9 mouse cellular contexts compared by ENCODE assay signal in genomic region chr2:35464089-35464534, GRCm38 (mm10). TPM values are rescaled to one million over a fixed set of nuclear protein-coding genes. Genes with fewer than 3 reads are reported as not detected.
DNase-seq lines count a peak whose midpoint lies in the region; ATAC-seq lines count a peak whose summit lies in the region.
"Had no signal": no experiment of that assay in that cellular context is flagged by ENCODE, and none has a peak within 500 bp of the region (broad histone marks: within the 10 kb centered on the region; RNA-seq: fewer than 3 reads in every experiment).

No protein-coding gene starts in this region.

- no peaks in the 10 kb centered on the region for H3K9me3 ChIP-seq in hindbrain, embryonic 10.5 days
- H3K9me3 ChIP-seq in hindbrain, embryonic 12.5 days (replicated peaks) = no peaks in the 10 kb centered on the region
- no peaks in the 10 kb centered on the region for H3K9me3 ChIP-seq in limb, embryonic 10.5 days (replicated peaks)
- H3K9me3 ChIP-seq in stomach, embryonic 16.5 days (replicated peaks; ENCODE audit: control insufficient read depth, low read length) = no peaks in the 10 kb centered on the region

- no peaks in the 10 kb centered on the region for H3K36me3 ChIP-seq in hindbrain, embryonic 10.5 days
- no peaks in the 10 kb centered on the region for H3K36me3 ChIP-seq in hindbrain, embryonic 12.5 days
- H3K36me3 ChIP-seq in limb, embryonic 10.5 days = no peaks in the 10 kb centered on the region
- no peaks in the 10 kb centered on the region for H3K36me3 ChIP-seq in stomach, embryonic 16.5 days (ENCODE audit: control insufficient read depth, insufficient read depth, low read length)

- WGBS in hindbrain, embryonic 10.5 days = 58% methylated on average over 7 of the region's 7 CpGs
- 57% methylated on average over 7 of the region's 7 CpGs for WGBS in hindbrain, embryonic 12.5 days
- WGBS in limb, embryonic 10.5 days = 59% methylated on average over 7 of the region's 7 CpGs
- WGBS in stomach, embryonic 16.5 days = 53% methylated on average over 7 of the region's 7 CpGs

- H3K9ac ChIP-seq in hindbrain, embryonic 12.5 days = no peak overlapping the region
- no peak overlapping the region for H3K9ac ChIP-seq in stomach, embryonic 16.5 days (ENCODE audit: low read length)

- ATAC-seq in hindbrain, embryonic 12.5 days (ENCODE audit: low FRiP score) = no peak
- no peak for ATAC-seq in stomach, embryonic 16.5 days (ENCODE audit: insufficient read depth, low FRiP score)
- ATAC-seq: Patski had no signal

- H3K27me3 ChIP-seq in hindbrain, embryonic 10.5 days (ENCODE audit: insufficient read depth, poor library complexity, severe bottlenecking) = peaks cover 11% of the 10 kb centered on the region
- H3K27me3 ChIP-seq in hindbrain, embryonic 12.5 days = peaks cover 12% of the 10 kb centered on the region; the same call in 1 of the 2 replicates
- peaks cover 10% of the 10 kb centered on the region; the same call in 1 of the 2 replicates for H3K27me3 ChIP-seq in limb, embryonic 10.5 days (ENCODE audit: low read depth, poor library complexity, severe bottlenecking)
- no peaks in the 10 kb centered on the region for H3K27me3 ChIP-seq in stomach, embryonic 16.5 days (ENCODE audit: control insufficient read depth, insufficient read depth, low read length)
- H3K27me3 ChIP-seq: Patski had no signal

- no peak for DNase-seq in hindbrain, embryonic 10.5 days (ENCODE audit: low spot score)
- DNase-seq in testis, postnatal 14 days (ENCODE audit: low spot score) = peak; percentile 72
- DNase-seq in testis, postnatal 10 days (ENCODE audit: low spot score) = no peak
- no peak for DNase-seq in limb, embryonic 10.5 days (ENCODE audit: low spot score)
- no peak for DNase-seq in Muller cell, postnatal 12 days (ENCODE audit: inconsistent ontology term)
- DNase-seq in frontal cortex, postnatal 14 days (ENCODE audit: low spot score in 2 of 2) = no peak

- H3K4me1 ChIP-seq in hindbrain, embryonic 10.5 days (replicated peaks) = peaks cover 42% of the 10 kb centered on the region
- peaks cover 23% of the 10 kb centered on the region; the same call in 1 of the 2 replicates for H3K4me1 ChIP-seq in hindbrain, embryonic 12.5 days
- H3K4me1 ChIP-seq in limb, embryonic 10.5 days = peaks cover 42% of the 10 kb centered on the region
- peaks cover 18% of the 10 kb centered on the region; the same call in 1 of the 2 replicates for H3K4me1 ChIP-seq in stomach, embryonic 16.5 days (ENCODE audit: control insufficient read depth, insufficient read depth, low read length)

- peak overlapping the region; percentile 34 for H3K4me3 ChIP-seq in hindbrain, embryonic 10.5 days
- H3K4me3 ChIP-seq in hindbrain, embryonic 12.5 days = no peak overlapping the region
- H3K4me3 ChIP-seq in limb, embryonic 10.5 days = peak overlapping the region; percentile 36; the same call in 1 of the 2 replicates
- H3K4me3 ChIP-seq in stomach, embryonic 16.5 days (replicated peaks; ENCODE audit: low read length) = 0 out of 2 replicates have a peak overlapping the region, but pooled peaks have one; percentile 16

- H3K27ac ChIP-seq in hindbrain, embryonic 10.5 days = peak overlapping the region; percentile 64
- H3K27ac ChIP-seq in hindbrain, embryonic 12.5 days = no peak overlapping the region
- H3K27ac ChIP-seq in limb, embryonic 10.5 days = 0 out of 2 replicates have a peak overlapping the region, but pooled peaks have one; percentile 7
- peak overlapping the region; percentile 72 for H3K27ac ChIP-seq in stomach, embryonic 16.5 days (ENCODE audit: low read length)

- H3K4me2 ChIP-seq in hindbrain, embryonic 12.5 days (replicated peaks) = no peak overlapping the region
- H3K4me2 ChIP-seq in stomach, embryonic 16.5 days (ENCODE audit: low read depth, low read length) = no peak overlapping the region

RNA-seq across cellular contexts. Expression of gene Ggta1, which starts 1.1 kb away (rescaled TPM):
- 5.0 and 6.4 TPM in 2 replicates for polyA plus RNA-seq in hindbrain, embryonic 10.5 days (2016; fragmentation: Nextera tagmentation; extraction: Ambion mirVana)
- 6.4 and 7.6 TPM in 2 replicates for polyA plus RNA-seq in hindbrain, embryonic 12.5 days (2016; fragmentation: Nextera tagmentation; extraction: Ambion mirVana)
- polyA plus RNA-seq in limb, embryonic 10.5 days (2016; fragmentation: Nextera tagmentation; extraction: Ambion mirVana) = 6.5 and 6.6 TPM in 2 replicates
- polyA plus RNA-seq in stomach, embryonic 16.5 days (2015; fragmentation: Nextera tagmentation; extraction: Ambion mirVana) = 28.1 and 28.9 TPM in 2 replicates
